Mouse (Mus musculus): Measurements from ENCODE around the gene Disp1.

- TF ChIP-seq GATA1 (IDR thresholded peaks at IDR 0.05; ENCODE audit: low read length), result no peak
- no peak for TF ChIP-seq TAL1 (IDR thresholded peaks at IDR 0.05; ENCODE audit: low read length)
Measured at GRCm38 (mm10) chr1:183189014-183189662, 32.2 kb downstream of the Disp1 start.
